Mouse (Mus musculus) thymus, adult 2 months (tissue): ENCODE results near the gene Pxt1.

Experiments
- CTCF ChIP-seq: fragments of 200-500 bp; IDR thresholded peaks from 2 replicates; pipeline ENCODE4 v1.5.1; 2012; ENCODE audit warnings: mild to moderate bottlenecking, control low read depth, low read length, moderate library complexity, borderline replicate concordance; ENCODE audit not compliant: control insufficient read depth, poor library complexity, insufficient read depth; ENCODE audit errors: extremely low read depth
- POLR2A ChIP-seq: fragments of 200-500 bp; IDR thresholded peaks from 2 replicates; pipeline ENCODE4 v1.6.1; 2012; ENCODE audit warnings: mild to moderate bottlenecking, low read length, control low read depth, moderate library complexity; ENCODE audit not compliant: control insufficient read depth, poor library complexity, insufficient read depth; ENCODE audit errors: extremely low read depth

GRCm38 (mm10) chr17:28987713-28988112 is 44.1 kb upstream of the Pxt1 start:
- no peak for TF ChIP-seq POLR2A
- TF ChIP-seq CTCF: no peak
